Mouse (Mus musculus): ENCODE data around the gene 1500009C09Rik.

DNA sequence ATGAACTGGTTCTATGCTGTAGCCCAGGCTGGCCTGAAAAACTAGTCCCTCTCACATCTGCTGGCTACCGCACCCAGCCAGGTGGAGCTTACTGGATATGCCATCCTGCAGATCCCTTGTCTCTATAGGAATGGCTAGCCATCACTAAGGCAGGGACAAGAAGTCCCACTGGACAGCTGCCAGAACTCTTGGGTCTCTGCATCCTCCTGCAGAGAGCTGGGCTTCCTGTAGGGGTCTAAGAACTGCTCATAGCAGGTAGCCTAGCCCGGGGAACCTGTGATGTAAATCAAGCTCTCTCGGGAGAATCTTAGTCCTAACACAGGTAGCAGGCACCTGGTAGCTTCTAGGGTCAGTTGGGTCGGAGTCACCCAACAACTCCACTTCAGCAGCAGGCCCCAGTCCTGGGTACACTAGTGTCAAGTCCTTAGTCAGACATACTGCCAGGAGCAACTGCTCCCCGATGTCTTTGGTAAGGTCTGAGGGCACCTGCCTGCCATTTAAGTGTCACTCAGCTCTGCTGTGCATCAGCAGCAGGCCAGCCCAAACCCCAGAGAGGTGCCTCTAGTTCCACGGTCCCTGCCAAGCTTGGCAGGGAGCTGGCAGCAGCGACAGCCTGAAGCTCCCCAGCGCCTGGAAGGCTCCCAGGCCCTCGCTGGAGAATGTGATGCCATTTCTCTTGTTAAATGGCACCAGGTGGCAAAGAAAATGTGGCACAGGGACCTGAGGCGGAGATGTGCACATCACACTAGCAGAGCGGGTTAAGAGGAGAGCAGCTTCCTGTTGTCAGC is 20.4 kb upstream of the 1500009C09Rik start:
- no peak for TF ChIP-seq CTCF (IDR thresholded peaks at IDR 0.05)
- TF ChIP-seq EP300 (IDR thresholded peaks at IDR 0.05), result no peak

Measured in lung, postnatal 0 days (tissue).